Mouse (Mus musculus) thymus, postnatal 36 days (tissue): ENCODE results near the gene Grk3.

Experiments used
- DNase-seq, 2 experiments: peaks; one replicate each; pipeline ENCODE4 v3.0.0; 2022; ENCODE audit warnings: mixed read lengths in 2 of 2

Grk3 gene

DNA sequence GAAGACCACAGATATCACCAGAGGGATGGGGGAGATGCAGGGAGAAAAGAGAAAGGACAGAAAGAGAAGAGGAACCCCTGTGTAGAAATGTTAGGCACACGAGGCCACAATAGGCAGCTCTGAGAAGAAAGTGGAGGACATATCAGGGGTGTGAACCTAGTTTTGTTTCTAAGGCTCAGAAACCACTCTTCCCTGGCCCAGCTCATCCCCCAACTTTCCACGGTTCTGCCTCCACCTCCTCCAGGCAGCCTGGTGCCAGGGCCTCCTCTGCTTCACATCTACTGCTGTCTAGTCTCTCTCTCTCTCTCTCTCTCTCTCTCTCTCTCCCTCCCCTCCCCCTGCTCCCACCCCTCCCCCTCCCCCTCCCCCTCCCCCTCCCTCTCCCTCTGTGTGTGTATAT is 7.1 kb downstream of the Grk3 start:
- DNase-seq, result no peak

DNA sequence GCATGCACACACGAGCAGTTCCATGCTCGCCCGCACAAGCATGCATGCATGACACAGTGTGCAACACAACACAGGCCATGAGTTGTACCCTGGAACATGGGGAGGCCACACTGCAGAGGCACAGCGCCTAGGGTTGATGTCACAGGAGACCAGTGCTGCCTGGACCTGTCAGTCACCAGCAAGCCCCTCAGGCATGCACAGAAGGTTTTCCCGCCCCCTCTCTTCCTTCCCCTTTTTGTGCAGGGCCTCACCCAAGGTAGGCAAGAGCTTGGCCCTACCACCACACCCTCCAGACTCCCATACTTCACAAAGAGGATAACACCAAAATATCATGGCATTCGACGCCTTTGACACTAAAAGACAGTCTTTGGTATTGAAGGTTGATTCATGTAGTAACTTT is 8.6 kb downstream of the Grk3 start:
- no peak for DNase-seq

DNA sequence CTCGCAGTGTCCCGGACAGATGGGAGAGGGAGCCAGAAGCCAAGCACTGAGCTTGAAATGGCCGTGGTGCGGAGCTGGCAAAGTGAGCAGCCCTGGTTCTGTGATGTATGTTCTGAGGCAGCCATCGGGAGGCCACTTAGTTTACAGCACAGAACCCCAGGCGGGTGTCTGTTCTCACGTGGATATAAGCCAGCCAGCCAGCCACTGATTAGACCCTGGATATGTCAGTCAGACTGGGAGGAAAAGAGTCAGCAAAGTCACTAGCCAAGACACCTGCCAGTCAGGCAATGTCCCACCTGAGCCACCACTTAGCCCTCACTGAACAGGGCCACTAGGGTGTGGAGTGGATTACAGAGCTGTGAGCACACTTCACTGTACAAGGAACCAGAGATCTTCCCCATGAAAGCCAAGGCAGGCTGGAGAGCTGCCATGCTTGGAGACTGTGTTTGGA is 9.6 kb downstream of the Grk3 start:
- no peak for DNase-seq

DNA sequence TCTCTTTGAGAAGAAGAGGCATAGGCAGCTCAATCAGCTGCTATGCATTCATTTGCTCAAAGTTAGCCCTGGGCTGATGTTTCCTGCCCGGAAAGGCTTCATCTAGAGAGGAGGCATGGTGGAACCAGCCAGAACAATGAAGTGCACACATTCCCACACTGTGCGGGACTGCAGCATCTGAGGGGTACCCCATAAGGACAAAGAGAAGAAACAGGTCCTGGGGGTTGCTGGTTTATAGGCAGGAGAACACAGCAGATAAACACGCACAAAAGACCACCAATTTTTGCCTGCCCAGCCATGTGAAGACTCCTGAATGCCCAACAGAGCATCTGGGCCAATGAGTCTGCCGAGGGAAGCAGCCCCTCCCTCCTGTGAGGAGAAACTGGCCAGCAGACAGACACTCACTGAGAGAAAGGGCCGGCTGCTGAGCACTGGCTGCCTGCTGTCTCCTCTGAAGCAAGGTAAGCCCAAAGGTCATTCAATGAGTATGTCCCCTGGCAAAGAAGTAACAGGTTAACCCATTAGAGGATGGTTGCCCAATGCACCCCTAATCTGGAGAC is 12.7 kb downstream of the Grk3 start:
- no peak for DNase-seq

DNA sequence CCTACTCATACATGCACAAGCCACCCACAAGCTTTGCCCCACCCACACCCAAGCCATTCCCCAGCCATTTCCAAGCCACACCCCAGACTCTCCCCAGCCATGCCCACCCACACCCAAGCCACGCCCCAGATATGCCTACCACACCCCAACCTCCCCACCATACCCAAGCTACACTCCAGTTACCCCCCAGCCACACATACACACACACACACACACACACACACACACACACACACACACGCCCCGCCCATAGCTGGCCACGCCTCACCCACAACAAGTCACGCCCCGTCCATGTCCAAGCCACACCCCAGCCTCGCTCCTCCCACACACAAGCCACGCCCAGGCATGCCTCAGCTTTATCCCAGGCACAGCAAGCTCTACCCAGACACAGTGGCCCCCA is 16.4 kb downstream of the Grk3 start:
- DNase-seq, result no peak

GRCm38 (mm10) chr5:112997516-112998186 is 17.9 kb downstream of the Grk3 start:
- no peak for DNase-seq

- DNase-seq, result no peak
Observed at GRCm38 (mm10) chr5:112991245-112991644, 24.3 kb downstream of the Grk3 start.

GRCm38 (mm10) chr5:112981931-112982330 is 33.7 kb downstream of the Grk3 start:
- no peak for DNase-seq

GRCm38 (mm10) chr5:112979710-112980109 is 35.9 kb downstream of the Grk3 start:
- no peak for DNase-seq

DNA sequence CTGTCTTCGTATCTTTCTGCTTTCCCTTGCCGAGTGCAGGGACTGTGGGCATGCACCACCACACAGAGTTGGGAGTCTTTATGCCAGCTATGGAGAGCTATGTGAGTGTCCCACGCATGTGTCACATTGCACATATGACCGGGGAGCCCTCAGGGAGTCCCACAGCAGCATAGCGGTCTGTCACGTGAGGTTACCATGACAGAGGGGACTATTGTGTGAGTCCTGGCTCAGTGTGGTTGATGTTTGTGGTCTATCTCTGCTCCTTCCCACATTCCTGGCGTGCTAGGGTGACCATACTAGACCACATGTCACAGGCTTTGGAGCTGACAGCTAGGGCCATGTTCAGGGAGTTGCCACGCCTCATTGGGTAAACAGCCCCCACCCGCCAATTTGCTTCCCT is 36.4 kb downstream of the Grk3 start:
- no peak for DNase-seq

DNA sequence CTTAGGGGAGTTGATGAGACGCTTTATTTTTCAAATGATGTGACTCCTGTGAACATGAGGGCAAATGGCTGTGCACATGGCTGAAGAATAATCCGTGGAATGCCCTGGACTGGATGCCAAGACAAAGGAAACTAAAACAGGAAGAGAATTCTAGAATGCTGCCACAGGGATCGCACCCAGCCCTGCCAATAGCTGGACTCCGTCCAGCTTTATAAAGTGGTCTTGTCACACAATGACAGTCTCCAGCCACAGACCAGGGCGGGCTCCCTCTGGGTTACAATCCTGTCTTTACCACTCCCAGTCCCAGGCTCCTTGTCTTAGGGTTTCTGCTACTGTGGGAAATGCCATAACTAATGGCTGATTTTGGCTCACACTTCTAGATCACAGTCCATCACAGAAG is 38.5 kb downstream of the Grk3 start:
- DNase-seq, result no peak

DNA sequence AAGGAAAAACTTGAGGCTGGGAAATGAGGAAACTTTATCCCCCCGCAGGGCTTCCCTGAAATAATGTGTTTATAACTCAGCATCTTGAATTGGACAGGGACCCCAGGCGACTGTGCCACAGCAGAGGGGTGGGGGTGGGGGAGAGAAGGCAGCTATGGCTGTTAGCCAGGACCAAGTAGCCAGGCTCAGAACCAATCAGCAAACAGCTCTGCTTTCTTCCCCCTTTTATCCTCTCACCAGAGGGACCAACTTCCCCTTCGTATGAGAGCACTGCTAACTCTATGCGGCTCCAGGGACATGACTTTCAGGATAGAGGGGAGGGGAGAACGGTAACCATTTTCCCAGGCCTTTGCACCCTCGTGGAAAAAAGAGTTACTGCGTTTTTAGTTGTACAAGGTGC is 42.0 kb downstream of the Grk3 start:
- no peak for DNase-seq

GRCm38 (mm10) chr5:112972297-112972696 is 43.3 kb downstream of the Grk3 start:
- DNase-seq, result peak in 1 of 2 experiments; percentile 12

- no peak for DNase-seq
Observed at GRCm38 (mm10) chr5:112963495-112963894, 52.1 kb downstream of the Grk3 start.

DNA sequence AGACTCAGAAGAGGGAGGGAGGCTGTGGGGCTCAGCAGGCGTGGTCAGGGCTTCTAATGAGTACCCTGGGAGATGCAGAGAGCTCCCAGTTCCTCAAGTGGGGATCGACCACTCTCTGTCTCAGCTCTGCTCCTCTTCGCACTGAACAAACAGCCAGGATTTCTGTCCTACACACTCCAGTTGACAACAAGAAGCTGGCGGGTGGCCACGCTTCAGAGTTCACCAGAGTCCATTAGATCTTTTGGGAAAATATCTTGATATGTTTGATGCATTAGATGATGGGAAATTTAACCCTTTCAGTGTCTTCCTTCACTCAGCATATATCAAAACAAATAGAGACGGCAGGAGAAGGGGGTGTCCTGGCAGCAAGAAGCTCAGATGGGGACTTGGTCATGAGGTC is 53.4 kb downstream of the Grk3 start:
- DNase-seq, result no peak

DNA sequence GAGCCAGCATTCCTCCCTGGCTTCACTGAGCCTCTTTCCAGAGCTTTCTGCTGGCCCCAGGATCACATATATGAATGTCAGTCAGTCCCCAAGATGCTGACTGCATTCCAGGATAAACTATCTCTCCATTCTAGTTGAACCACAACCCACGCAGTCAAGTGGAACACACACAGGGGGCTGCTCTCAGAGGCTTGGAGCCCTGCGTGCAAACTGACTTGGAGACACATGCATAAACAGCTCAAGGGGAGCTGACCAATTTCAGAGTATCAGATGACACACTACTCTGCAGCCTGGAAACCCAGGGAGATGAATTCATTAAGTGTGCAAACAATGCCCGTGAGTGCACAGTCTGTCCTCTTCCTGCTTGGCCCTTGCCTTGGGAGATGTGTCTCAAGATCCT is 54.7 kb downstream of the Grk3 start:
- DNase-seq, result no peak

- DNase-seq, result no peak
Observed at GRCm38 (mm10) chr5:112958293-112958692, 57.3 kb downstream of the Grk3 start.

- no peak for DNase-seq
Observed at GRCm38 (mm10) chr5:112956841-112957240, 58.8 kb downstream of the Grk3 start.

GRCm38 (mm10) chr5:112956368-112956767 is 59.2 kb downstream of the Grk3 start:
- DNase-seq, result no peak

DNA sequence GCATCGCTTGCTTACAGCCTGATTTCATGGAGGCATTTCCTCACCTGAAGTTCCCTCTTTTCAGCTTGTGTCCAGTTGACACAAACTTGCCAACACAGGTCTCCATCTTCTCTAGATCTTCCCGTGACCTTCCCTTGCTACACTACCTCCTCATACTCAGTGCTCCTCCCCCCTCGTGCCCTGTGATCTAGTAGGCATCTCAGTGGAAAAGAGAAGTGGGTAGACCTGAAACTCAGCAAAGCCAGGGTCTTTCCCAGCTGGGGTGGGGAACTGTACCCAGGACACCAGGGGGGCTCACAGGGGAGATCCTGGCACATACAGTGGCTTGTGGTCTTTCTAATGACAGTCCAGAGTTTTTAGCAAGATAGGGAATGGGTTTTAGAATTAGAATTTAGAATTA is 64.7 kb downstream of the Grk3 start:
- DNase-seq, result no peak

GRCm38 (mm10) chr5:112945925-112946324 is 69.7 kb downstream of the Grk3 start:
- DNase-seq, result no peak

DNA sequence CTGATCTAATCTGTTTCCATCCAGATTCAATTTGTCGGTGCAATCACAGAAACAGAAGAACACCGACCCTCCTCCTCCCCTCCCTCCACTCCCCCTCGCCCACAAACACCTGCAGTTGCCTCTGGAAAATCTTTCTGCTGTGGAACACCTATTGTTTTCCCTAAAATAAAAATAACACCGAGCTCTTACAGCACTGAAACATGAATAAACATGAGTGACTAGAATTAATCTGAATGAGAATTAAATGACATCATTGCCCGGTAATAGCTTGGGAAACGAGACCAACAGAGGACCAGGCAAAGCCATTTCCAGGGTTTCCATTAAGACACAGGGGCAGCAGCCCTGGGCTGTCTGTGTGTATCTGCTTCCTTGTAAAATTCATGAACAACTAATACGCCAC is 73.3 kb downstream of the Grk3 start:
- no peak for DNase-seq

DNA sequence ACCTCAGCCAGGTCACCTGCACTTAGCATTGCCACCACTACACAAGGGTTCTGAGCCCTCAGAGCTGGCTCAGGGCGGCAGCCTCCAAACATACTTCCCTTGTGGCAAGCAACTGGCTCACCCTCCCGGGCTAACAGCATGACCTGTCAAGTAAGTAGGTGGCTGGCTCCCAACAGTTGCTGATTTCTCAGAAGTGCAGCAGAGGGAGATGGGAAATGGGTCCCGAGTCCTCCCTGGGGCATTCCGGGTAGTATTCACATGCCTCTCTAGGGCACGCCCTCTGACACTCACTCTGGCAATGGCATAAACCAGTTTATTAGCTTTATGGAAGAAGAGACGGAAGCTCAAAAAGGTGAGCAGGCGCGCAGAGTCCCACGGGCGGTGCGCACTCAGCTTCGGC is 74.6 kb downstream of the Grk3 start:
- DNase-seq, result no peak

- no peak for DNase-seq
Observed at GRCm38 (mm10) chr5:112936632-112937031, 79.0 kb downstream of the Grk3 start.

GRCm38 (mm10) chr5:112935436-112935835 is 80.2 kb downstream of the Grk3 start:
- no peak for DNase-seq
